Mouse (Mus musculus): ENCODE measurements around the gene Uqcc2.

The Uqcc2 gene

DNA sequence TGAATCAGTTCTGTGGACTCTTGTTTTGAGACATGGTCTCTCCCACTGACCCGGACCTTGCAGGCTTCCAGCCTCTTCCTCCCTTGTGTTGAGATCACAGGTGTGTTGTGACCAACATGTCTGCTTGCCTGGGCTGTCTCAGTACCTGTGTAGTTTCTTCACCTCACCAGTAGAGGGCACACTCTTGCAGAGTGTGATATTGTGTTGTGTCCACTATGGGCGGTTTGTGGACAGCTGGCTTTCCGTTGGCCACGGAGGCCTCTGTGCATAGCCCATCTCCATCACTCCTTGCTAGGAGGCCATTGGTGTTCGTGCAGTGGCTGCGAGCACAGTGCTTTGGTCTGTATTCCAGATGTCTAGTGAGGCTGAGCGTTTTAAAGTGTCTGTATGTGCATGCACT is 56.6 kb downstream of the Uqcc2 start:
- no peak for DNase-seq (ENCODE audit: low spot score in 2 of 2)

DNA sequence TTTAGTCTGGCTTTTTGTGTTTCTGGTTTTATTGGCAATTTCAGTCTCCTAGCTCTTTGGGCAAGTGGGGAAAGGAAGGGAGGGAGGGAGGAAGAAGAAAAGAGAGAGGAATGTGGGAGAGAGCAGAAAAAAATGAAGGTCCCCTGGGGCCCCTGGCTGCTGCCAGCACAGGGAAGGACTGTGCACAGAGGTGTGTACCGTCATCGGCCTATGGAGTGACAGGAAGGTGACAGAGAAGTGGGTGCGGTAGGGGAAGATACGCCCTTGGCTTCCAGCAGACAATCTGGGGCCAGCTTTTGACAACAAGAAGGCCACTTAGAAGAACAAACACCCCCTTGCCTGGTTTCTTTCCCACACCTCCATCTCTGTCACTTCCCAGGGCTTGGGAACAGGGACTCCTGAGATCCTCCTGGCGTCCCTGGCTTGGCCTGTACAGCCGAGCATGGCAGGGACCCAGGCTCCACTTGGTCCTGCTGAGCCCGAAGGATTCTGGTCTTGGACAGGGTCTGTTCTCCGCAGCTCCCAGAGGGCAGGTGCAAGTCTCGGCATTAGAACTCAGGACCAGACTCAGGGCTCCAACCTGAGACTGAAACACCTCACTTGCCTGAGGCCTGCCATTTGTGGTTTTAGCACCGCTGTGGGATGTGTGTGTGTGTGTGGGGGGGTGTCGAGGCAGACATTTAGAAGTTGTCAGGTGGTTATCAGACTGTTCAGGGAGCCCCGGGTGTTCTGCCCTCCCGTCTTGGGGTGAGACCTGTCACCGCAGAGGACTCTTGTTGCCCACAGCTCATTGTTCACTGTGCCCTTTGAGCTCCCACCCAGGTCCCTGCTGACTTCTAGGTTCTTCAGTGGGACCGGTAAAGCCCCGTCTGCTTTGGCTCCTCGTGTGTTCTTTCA is 58.6 kb downstream of the Uqcc2 start:
- DNase-seq (ENCODE audit: low spot score in 2 of 2): no peak

DNA sequence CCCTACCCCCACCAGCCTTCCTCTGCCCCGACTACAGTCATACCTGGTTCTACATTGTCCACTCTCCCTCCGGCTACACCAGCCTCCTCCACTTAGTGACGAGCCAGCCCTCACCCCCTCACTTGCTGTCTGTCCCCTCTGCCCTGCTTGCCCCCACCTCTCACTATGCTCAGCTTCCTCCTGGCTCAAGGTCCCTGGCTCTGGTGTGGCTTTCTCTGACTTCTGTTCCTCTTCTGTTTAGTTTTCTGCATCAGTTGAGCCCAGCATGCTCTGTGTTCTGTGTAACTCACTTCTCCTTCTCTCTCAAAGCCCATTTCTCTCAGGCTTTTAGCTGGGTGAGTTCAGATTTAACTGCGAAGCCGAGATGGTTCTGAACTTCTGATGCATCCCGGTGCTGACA is 59.5 kb downstream of the Uqcc2 start:
- no peak for DNase-seq (ENCODE audit: low spot score in 2 of 2)

DNA sequence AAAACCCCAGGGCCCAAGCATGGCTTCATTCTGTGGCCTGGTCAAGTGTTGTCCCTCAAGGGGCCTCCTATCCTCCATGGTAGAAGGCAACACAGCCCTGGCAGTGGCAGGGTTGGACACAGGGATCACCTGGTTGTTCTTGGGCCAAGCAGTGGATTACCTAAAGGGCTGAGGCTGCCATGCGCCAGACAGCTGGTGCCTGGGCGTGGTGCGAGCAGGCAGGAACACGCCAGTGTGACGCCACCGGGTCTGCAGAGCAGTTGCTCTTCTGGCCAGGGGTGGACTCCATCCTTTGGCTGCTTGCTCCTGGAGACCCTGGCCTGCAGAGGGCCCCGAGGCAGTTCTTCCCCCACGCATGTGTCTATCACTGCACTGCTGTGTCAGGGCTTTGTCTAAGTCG is 59.9 kb downstream of the Uqcc2 start:
- DNase-seq (ENCODE audit: low spot score in 2 of 2): no peak

DNA sequence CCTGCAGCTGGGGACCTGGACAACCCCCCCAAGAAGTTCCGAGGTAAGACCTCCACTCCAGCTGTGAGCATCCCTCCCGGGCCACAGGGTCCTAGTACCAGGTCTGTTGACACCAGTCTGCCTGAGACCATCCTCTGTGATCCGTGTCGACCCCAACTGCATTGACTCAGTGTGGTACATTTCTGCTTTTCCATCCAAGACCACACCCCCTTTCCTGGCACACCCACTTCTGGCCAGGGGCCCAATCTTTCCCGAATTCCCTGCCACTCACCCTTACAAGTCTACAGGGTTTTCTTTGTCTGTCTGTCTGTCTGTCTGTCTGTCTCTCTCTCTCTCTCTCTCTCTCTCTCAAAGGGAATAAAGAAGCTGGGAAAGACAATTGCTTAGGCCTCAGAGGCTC is 60.6 kb downstream of the Uqcc2 start:
- DNase-seq (ENCODE audit: low spot score in 2 of 2): no peak

Data from left cerebral cortex, adult 9 months (tissue).